Mouse (Mus musculus): ENCODE measurements around the gene Cdcp2. TPM values are rescaled to one million over a fixed set of nuclear protein-coding genes. Genes with fewer than 3 reads are reported as not detected.

The Cdcp2 gene
- not detected for total RNA-seq (2021)
- long read RNA-seq, experiment 1 = 0 reads
- long read RNA-seq, experiment 2 = 0 reads

- H3K27ac ChIP-seq = no peak within 1 kb of the TSS
- DNase-seq (ENCODE audit: low spot score in 2 of 2) = no peak
- H3K4me3 ChIP-seq = no peak within 1 kb of the TSS
- TF ChIP-seq CTCF (conservative IDR thresholded peaks at IDR 0.05) = no peak
Observed at GRCm38 (mm10) chr4:107096841-107097373, at the start of gene Cdcp2. TSS of gene Cdcp2 (plus strand) at chr4:107096891.

GRCm38 (mm10) chr4:107047806-107048205, 48.9 kb upstream of the Cdcp2 start:
- no peak for TF ChIP-seq CTCF (conservative IDR thresholded peaks at IDR 0.05)
- Histone ChIP-seq H3K27ac (no peak overlapping the region), H3K4me3 (no peak overlapping the region)
- no peak for DNase-seq (ENCODE audit: low spot score in 2 of 2)

- peak in 1 of 2 experiments; percentile 43 for DNase-seq (ENCODE audit: low spot score in 2 of 2)
- TF ChIP-seq CTCF (conservative IDR thresholded peaks at IDR 0.05) = no peak
- no peak overlapping the region for H3K4me3 ChIP-seq
- no peak overlapping the region for H3K27ac ChIP-seq
Observed at GRCm38 (mm10) chr4:107048568-107049162, 48.0 kb upstream of the Cdcp2 start.

GRCm38 (mm10) chr4:107051889-107052288, 44.8 kb upstream of the Cdcp2 start:
- H3K4me3 ChIP-seq = no peak overlapping the region
- no peak for TF ChIP-seq CTCF (conservative IDR thresholded peaks at IDR 0.05)
- H3K27ac ChIP-seq = peak overlapping the region; percentile 56; the same call in 1 of the 2 replicates
- no peak for DNase-seq (ENCODE audit: low spot score in 2 of 2)

- no peak for TF ChIP-seq CTCF (conservative IDR thresholded peaks at IDR 0.05)
- H3K4me3 ChIP-seq = no peak overlapping the region
- H3K27ac ChIP-seq = no peak overlapping the region
- DNase-seq (ENCODE audit: low spot score in 2 of 2) = no peak
Observed at GRCm38 (mm10) chr4:107052962-107053553, 43.6 kb upstream of the Cdcp2 start.

- no peak for DNase-seq (ENCODE audit: low spot score in 2 of 2)
- no peak for TF ChIP-seq CTCF (conservative IDR thresholded peaks at IDR 0.05)
- Histone ChIP-seq H3K4me3 (no peak overlapping the region), H3K27ac (no peak overlapping the region)
Observed at GRCm38 (mm10) chr4:107056088-107056487, 40.6 kb upstream of the Cdcp2 start.

- no peak for DNase-seq (ENCODE audit: low spot score in 2 of 2)
- no peak for TF ChIP-seq CTCF (conservative IDR thresholded peaks at IDR 0.05)
- H3K27ac ChIP-seq = no peak overlapping the region
- no peak overlapping the region for H3K4me3 ChIP-seq
Observed at GRCm38 (mm10) chr4:107058346-107058745, 38.3 kb upstream of the Cdcp2 start.

GRCm38 (mm10) chr4:107058781-107059180, 37.9 kb upstream of the Cdcp2 start:
- Histone ChIP-seq H3K27ac (no peak overlapping the region), H3K4me3 (no peak overlapping the region)
- TF ChIP-seq CTCF (conservative IDR thresholded peaks at IDR 0.05) = no peak
- DNase-seq (ENCODE audit: low spot score in 2 of 2) = no peak

GRCm38 (mm10) chr4:107061560-107061959, 35.1 kb upstream of the Cdcp2 start:
- no peak for DNase-seq (ENCODE audit: low spot score in 2 of 2)
- Histone ChIP-seq H3K27ac (no peak overlapping the region), H3K4me3 (no peak overlapping the region)
- TF ChIP-seq CTCF (conservative IDR thresholded peaks at IDR 0.05) = no peak

- no peak for TF ChIP-seq CTCF (conservative IDR thresholded peaks at IDR 0.05)
- no peak overlapping the region for H3K4me3 ChIP-seq
- H3K27ac ChIP-seq = no peak overlapping the region
- no peak for DNase-seq (ENCODE audit: low spot score in 2 of 2)
Observed at GRCm38 (mm10) chr4:107063214-107063613, 33.5 kb upstream of the Cdcp2 start.

GRCm38 (mm10) chr4:107064394-107065098, 32.1 kb upstream of the Cdcp2 start:
- H3K27ac ChIP-seq = no peak overlapping the region
- no peak overlapping the region for H3K4me3 ChIP-seq

GRCm38 (mm10) chr4:107066252-107067124, 30.2 kb upstream of the Cdcp2 start, which contains the start of the genes Mrpl37 and Cyb5rl:
TSS of gene Mrpl37 (minus strand) at chr4:107066868.
TSS of gene Cyb5rl (plus strand) at chr4:107066988.
- peak; percentile 96 to 97 for DNase-seq (ENCODE audit: low spot score in 2 of 2)
- TF ChIP-seq CTCF (conservative IDR thresholded peaks at IDR 0.05) = no peak
- Histone ChIP-seq H3K27ac (peak within 1 kb of the TSS; percentile 91), H3K4me3 (peak within 1 kb of the TSS; percentile 79)

More at GRCm38 (mm10) chr4:107064394-107065098, 32.1 kb upstream of the Cdcp2 start:
- no peak for TF ChIP-seq CTCF (conservative IDR thresholded peaks at IDR 0.05)
- DNase-seq (ENCODE audit: low spot score in 2 of 2) = no peak
